Mouse (Mus musculus) limb, embryonic 14.5 days (tissue): Measurements from ENCODE around the gene Fhl3. TPM values are rescaled to one million over a fixed set of nuclear protein-coding genes. Genes with fewer than 3 reads are reported as not detected.

Experiments
- ATAC-seq: fragments of 200-750 bp; cut with Nextera tagmentation; 2 replicates; pipeline ENCODE4 v1.8.0; 2017; ENCODE audit warnings: low read depth, moderate number of reproducible peaks, moderate TSS enrichment; ENCODE audit not compliant: low FRiP score
- DNase-seq: peaks from one replicate; pipeline ENCODE4 v3.0.0-alpha.2; 2015; ENCODE audit warnings: low spot score
- H3K27ac ChIP-seq: fragments of 300-500 bp; sonication (generic); replicated peaks from 2 replicates; pipeline ENCODE4 v1.5.1; 2014; ENCODE audit warnings: low read depth, mild to moderate bottlenecking, low read length, moderate library complexity, mixed read lengths
- H3K27me3 ChIP-seq: fragments of 300-500 bp; sonication (generic); 2 replicates; pipeline ENCODE4 v1.6.1; 2014; ENCODE audit warnings: low read length, mixed read lengths; ENCODE audit not compliant: control insufficient read depth, insufficient read depth
- H3K36me3 ChIP-seq: fragments of 300-500 bp; sonication (generic); 2 replicates; pipeline ENCODE4 v1.6.1; 2014; ENCODE audit warnings: mild to moderate bottlenecking, low read length, moderate library complexity, mixed read lengths; ENCODE audit not compliant: control insufficient read depth, insufficient read depth
- H3K4me1 ChIP-seq: fragments of 300-500 bp; sonication (generic); 2 replicates; pipeline ENCODE4 v1.6.1; 2014; ENCODE audit warnings: antibody characterized with exemption, low read length, mixed read lengths; ENCODE audit not compliant: control insufficient read depth, insufficient read depth
- H3K4me2 ChIP-seq: fragments of 300-500 bp; sonication (generic); replicated peaks from 2 replicates; pipeline ENCODE4 v1.6.1; 2014; ENCODE audit warnings: low read depth, mild to moderate bottlenecking, low read length, moderate library complexity; ENCODE audit not compliant: severe bottlenecking
- H3K4me3 ChIP-seq: fragments of 300-500 bp; sonication (generic); replicated peaks from 2 replicates; pipeline ENCODE4 v1.5.1; 2014; ENCODE audit warnings: low read length
- H3K9ac ChIP-seq: fragments of 300-500 bp; sonication (generic); 2 replicates; pipeline ENCODE4 v1.6.1; 2014; ENCODE audit warnings: mild to moderate bottlenecking, low read depth, low read length, moderate library complexity; ENCODE audit not compliant: severe bottlenecking
- H3K9me3 ChIP-seq: fragments of 300-500 bp; sonication (generic); 2 replicates; pipeline ENCODE4 v1.6.1; 2016; ENCODE audit warnings: low read length; ENCODE audit not compliant: control insufficient read depth
- POLR2A ChIP-seq: fragments of 200-500 bp; IDR thresholded peaks from 2 replicates; pipeline ENCODE4 v1.8.0; 2012; ENCODE audit warnings: inconsistent platforms, mild to moderate bottlenecking, moderate library complexity, borderline replicate concordance; ENCODE audit not compliant: insufficient read depth, insufficient read length; ENCODE audit errors: extremely low read depth
- WGBS: fragments of 180-500 bp; shearing (Covaris S2); extraction: QIAGEN DNeasy Blood & Tissue Kit; methylation state at CpG from one replicate; pipeline ENCODE4 v1.1.7; 2014; 5-methylcytosine and 5-hydroxymethylcytosine counted together
- polyA plus RNA-seq, 2 experiments: library from polyadenylated mRNA; depleted of rRNA in 1 of 2; stranded (reverse) in 1 of 2; unstranded in 1 of 2; fragments of >200 nt; fragmentation: Nextera tagmentation in 1 of 2; extraction: Ambion mirVana in 1 of 2; gene quantifications; 2 replicates each; pipeline versions ENCODE4 v1.2.1 to v1.2.3; 2012 to 2014

Gene Fhl3
- polyA plus RNA-seq, 2 experiments, result 18.1 to 30.6 TPM

GRCm38 (mm10) chr4:124714545-124715481 is 14.3 kb downstream of the Fhl3 start, which contains the start of gene Sf3a3:
Gene Sf3a3, plus strand, starts transcription at chr4:124714776.
- ATAC-seq, result peak; percentile 91
- under 1% methylated on average over 57 of the region's 57 CpGs for WGBS
- peak within 1 kb of the TSS; percentile 78 for H3K4me3 ChIP-seq
- peak within 1 kb of the TSS; percentile 87 for H3K9ac ChIP-seq
- H3K27me3 ChIP-seq, result no peaks in the 10 kb centered on the region
- H3K36me3 ChIP-seq, result peaks cover 34% of the 10 kb centered on the region
- H3K27ac ChIP-seq, result peak within 1 kb of the TSS; percentile 48; the same call in 1 of the 2 replicates
- peaks cover 9% of the 10 kb centered on the region for H3K4me1 ChIP-seq
- TF ChIP-seq POLR2A, result peak; percentile 46; the same call in 1 of the 2 replicates
- no peaks in the 10 kb centered on the region for H3K9me3 ChIP-seq
- peak within 1 kb of the TSS; percentile 62 for H3K4me2 ChIP-seq
- peak; percentile 94 for DNase-seq

GRCm38 (mm10) chr4:124719101-124719500 is 18.6 kb downstream of the Fhl3 start:
- no peak for ATAC-seq
- Histone ChIP-seq H3K9ac (no peak overlapping the region), H3K27ac (no peak overlapping the region), H3K36me3 (peaks cover 68% of the 10 kb centered on the region), H3K27me3 (no peaks in the 10 kb centered on the region), H3K9me3 (no peaks in the 10 kb centered on the region), H3K4me1 (peaks cover 3% of the 10 kb centered on the region; the same call in 1 of the 2 replicates), H3K4me2 (no peak overlapping the region), H3K4me3 (no peak overlapping the region)
- TF ChIP-seq POLR2A, result no peak
- WGBS, result 97% methylated on average over 4 of the region's 4 CpGs
- DNase-seq, result no peak

- Histone ChIP-seq H3K9ac (no peak overlapping the region), H3K4me3 (no peak overlapping the region), H3K36me3 (peaks cover 89% of the 10 kb centered on the region), H3K4me1 (no peaks in the 10 kb centered on the region), H3K9me3 (no peaks in the 10 kb centered on the region), H3K27ac (no peak overlapping the region), H3K4me2 (no peak overlapping the region), H3K27me3 (no peaks in the 10 kb centered on the region)
- DNase-seq, result no peak
- no peak for TF ChIP-seq POLR2A
- WGBS, result 90% methylated on average over 6 of the region's 6 CpGs
- ATAC-seq, result no peak
Measured at GRCm38 (mm10) chr4:124726121-124726520, 25.6 kb downstream of the Fhl3 start.

- Histone ChIP-seq H3K36me3 (peaks cover 18% of the 10 kb centered on the region), H3K27me3 (no peaks in the 10 kb centered on the region), H3K9me3 (no peaks in the 10 kb centered on the region), H3K9ac (no peak overlapping the region), H3K27ac (no peak overlapping the region), H3K4me1 (no peaks in the 10 kb centered on the region; the same call in 1 of the 2 replicates), H3K4me2 (no peak overlapping the region), H3K4me3 (no peak overlapping the region)
- ATAC-seq, result no peak
- WGBS, result 64% methylated on average over 2 of the region's 2 CpGs
- TF ChIP-seq POLR2A, result no peak
- DNase-seq, result no peak
Measured at GRCm38 (mm10) chr4:124736952-124737351, 36.5 kb downstream of the Fhl3 start.

DNA sequence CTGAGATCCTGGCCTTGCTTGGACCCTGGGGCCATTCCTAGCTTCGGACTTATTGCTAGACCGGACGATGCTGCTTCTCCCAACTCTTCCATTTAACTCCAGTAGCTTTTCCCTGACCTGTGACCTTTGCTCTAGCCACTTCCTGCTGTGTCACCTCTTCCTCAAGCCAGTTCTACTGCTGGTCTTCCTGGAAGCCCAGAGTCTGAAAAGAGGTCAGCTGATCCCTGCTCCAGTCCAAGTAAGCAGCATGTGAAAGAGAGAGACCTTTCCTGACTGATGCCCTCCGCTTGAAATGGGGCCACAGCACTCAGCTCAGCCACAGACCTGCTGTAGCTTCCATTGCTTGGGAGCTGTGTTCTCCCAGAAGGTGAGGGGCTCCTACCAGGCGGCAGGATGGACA is 37.0 kb downstream of the Fhl3 start:
- DNase-seq, result no peak
- no peak for ATAC-seq
- peaks cover 4% of the 10 kb centered on the region; the same call in 1 of the 2 replicates for H3K4me1 ChIP-seq
- no peak overlapping the region for H3K4me2 ChIP-seq
- no peak for TF ChIP-seq POLR2A
- 67% methylated on average over 5 of the region's 5 CpGs for WGBS
- H3K4me3 ChIP-seq, result no peak overlapping the region
- H3K9ac ChIP-seq, result no peak overlapping the region
- H3K9me3 ChIP-seq, result no peaks in the 10 kb centered on the region
- no peaks in the 10 kb centered on the region for H3K27me3 ChIP-seq
- peaks cover 13% of the 10 kb centered on the region for H3K36me3 ChIP-seq
- no peak overlapping the region for H3K27ac ChIP-seq
